Mouse (Mus musculus): ENCODE measurements around the gene Wipf1. TPM values are rescaled to one million over a fixed set of nuclear protein-coding genes. Genes with fewer than 3 reads are reported as not detected.
A peak's percentile ranks its signal among the peaks of the same experiment; 100 is the strongest.

Wipf1 gene
- polyA plus RNA-seq, 1 experiment = 56.6 TPM

DNA sequence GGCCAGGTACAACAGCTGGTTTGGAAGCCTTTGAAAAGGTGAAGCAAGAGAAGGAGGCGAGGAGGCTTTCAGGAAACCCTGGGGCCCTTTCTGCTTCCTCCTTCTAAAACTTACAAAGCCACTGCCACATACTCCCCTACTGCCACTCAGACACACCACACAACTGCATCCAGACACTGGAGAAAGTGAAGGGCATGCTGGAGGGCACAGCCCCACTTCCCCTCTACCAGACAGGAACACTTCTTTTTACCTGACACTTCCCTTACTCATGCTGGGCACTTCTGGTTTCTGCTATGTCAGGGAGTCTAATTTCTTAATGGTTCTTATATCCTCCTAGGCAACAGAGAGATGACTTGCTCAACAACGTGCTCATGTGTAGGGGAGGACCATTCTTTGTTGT, 19.0 kb upstream of the Wipf1 start:
- Histone ChIP-seq H3K4me3 (ENCODE audit: control insufficient read depth, insufficient read depth, low read length) (no peak overlapping the region), H3K27me3 (ENCODE audit: control insufficient read depth, insufficient read depth, low read length) (no peaks in the 10 kb centered on the region), H3K36me3 (ENCODE audit: control insufficient read depth, insufficient read depth, low read length) (no peaks in the 10 kb centered on the region), H3K27ac (ENCODE audit: control insufficient read depth, insufficient read depth, low read length) (no peak overlapping the region), H3K4me1 (replicated peaks; ENCODE audit: control insufficient read depth, insufficient read depth, low read length) (no peaks in the 10 kb centered on the region)
- 15% methylated on average over 2 of the region's 2 CpGs for WGBS
- TF ChIP-seq CTCF (IDR thresholded peaks at IDR 0.05; ENCODE audit: borderline replicate concordance, control insufficient read depth, extremely low read depth, insufficient read depth, low read length, poor library complexity) (no peak), POLR2A (IDR thresholded peaks at IDR 0.05; ENCODE audit: control insufficient read depth, extremely low read depth, insufficient read depth, low read length, poor library complexity) (no peak)
- DNase-seq = no peak

DNA sequence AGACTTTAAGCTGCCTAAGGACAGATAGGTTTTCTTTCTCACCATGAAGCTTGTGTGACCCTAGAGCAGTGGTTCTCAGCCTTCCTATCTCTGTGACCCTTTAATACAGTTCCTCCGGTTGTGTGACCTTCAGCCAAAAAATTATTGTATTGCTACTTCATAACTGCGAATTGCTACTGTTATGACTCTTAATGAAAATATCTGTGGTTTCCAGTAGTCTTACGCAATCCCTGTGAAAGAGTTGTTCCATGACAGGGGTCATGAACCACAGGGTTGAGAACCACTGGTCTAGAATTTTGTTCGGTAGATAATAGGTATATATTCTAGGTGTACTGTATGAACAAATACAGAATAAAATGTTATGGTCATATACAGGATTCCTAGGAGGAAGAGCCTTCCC, 17.7 kb upstream of the Wipf1 start:
- Histone ChIP-seq H3K27me3 (ENCODE audit: control insufficient read depth, insufficient read depth, low read length) (no peaks in the 10 kb centered on the region), H3K36me3 (ENCODE audit: control insufficient read depth, insufficient read depth, low read length) (no peaks in the 10 kb centered on the region), H3K27ac (ENCODE audit: control insufficient read depth, insufficient read depth, low read length) (no peak overlapping the region), H3K4me1 (replicated peaks; ENCODE audit: control insufficient read depth, insufficient read depth, low read length) (no peaks in the 10 kb centered on the region), H3K4me3 (ENCODE audit: control insufficient read depth, insufficient read depth, low read length) (no peak overlapping the region)
- DNase-seq = no peak
- TF ChIP-seq POLR2A (IDR thresholded peaks at IDR 0.05; ENCODE audit: control insufficient read depth, extremely low read depth, insufficient read depth, low read length, poor library complexity) = no peak
- TF ChIP-seq CTCF (IDR thresholded peaks at IDR 0.05; ENCODE audit: borderline replicate concordance, control insufficient read depth, extremely low read depth, insufficient read depth, low read length, poor library complexity) = no peak
- 79% methylated on average over 4 of the region's 4 CpGs for WGBS

DNA sequence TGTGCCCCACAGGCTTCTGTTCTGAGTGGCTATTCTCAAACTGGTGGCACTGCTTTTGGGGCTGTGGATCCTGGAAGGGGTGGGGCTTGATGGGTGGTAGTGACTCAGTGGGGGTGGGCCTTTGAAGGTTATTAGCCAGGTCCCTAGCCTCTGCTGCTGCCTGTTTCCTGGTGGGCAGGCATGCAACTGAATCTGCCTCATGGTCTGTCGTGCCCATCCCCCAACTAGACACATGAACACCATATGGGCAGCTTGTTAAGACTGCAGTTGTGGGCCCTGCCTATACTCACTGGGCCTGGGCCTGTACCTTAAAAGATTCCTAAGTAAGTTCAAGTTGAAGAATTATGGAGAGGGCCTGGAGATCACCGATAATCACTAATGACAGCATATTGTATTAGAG, 16.0 kb upstream of the Wipf1 start:
- DNase-seq = no peak
- Histone ChIP-seq H3K4me3 (ENCODE audit: control insufficient read depth, insufficient read depth, low read length) (no peak overlapping the region), H3K27me3 (ENCODE audit: control insufficient read depth, insufficient read depth, low read length) (no peaks in the 10 kb centered on the region), H3K4me1 (replicated peaks; ENCODE audit: control insufficient read depth, insufficient read depth, low read length) (peaks cover 6% of the 10 kb centered on the region; the same call in 1 of the 2 replicates), H3K27ac (ENCODE audit: control insufficient read depth, insufficient read depth, low read length) (no peak overlapping the region), H3K36me3 (ENCODE audit: control insufficient read depth, insufficient read depth, low read length) (no peaks in the 10 kb centered on the region)
- WGBS = 86% methylated on average over 2 of the region's 2 CpGs
- TF ChIP-seq POLR2A (IDR thresholded peaks at IDR 0.05; ENCODE audit: control insufficient read depth, extremely low read depth, insufficient read depth, low read length, poor library complexity) (no peak), CTCF (IDR thresholded peaks at IDR 0.05; ENCODE audit: borderline replicate concordance, control insufficient read depth, extremely low read depth, insufficient read depth, low read length, poor library complexity) (no peak)

DNA sequence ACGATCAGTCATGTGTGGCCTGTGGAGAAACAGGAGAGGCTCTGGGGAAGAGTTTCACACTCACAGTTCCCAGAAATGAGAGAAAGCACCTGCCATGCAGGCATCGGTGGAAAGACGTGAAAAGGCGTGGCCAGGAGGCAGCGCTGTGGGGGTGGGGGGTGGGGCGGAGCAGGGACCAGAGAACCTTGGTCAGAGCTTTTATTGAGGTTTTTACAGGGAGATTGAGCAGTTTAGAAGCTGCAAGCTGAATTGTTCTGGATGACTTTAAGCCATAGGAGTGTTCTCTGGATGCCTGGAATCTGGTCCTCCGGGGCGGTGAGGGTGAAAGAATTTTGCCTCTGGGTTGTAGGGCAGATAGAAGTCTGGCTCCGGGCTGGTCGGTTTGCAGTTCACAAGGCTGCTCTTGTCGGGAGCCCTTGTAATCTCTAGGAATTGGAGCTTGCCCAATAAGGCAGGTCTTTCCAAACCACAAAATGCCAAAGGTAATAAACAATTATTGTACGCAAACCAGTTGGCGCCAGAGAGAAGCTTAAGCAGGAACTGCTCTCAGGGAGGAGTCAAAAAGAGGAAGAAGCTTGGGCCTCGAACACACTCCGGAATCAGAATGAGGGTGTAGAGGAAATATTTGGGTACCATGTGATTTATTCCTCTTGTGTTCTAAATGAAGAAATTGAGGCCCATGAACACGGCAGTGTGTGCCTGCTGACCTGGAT, 11.1 kb upstream of the Wipf1 start:
- H3K4me1 ChIP-seq (replicated peaks; ENCODE audit: control insufficient read depth, insufficient read depth, low read length) = peaks cover 12% of the 10 kb centered on the region
- peak overlapping the region; percentile 29 for H3K4me3 ChIP-seq (ENCODE audit: control insufficient read depth, insufficient read depth, low read length)
- no peaks in the 10 kb centered on the region for H3K36me3 ChIP-seq (ENCODE audit: control insufficient read depth, insufficient read depth, low read length)
- TF ChIP-seq POLR2A (IDR thresholded peaks at IDR 0.05; ENCODE audit: control insufficient read depth, extremely low read depth, insufficient read depth, low read length, poor library complexity) (no peak), CTCF (IDR thresholded peaks at IDR 0.05; ENCODE audit: borderline replicate concordance, control insufficient read depth, extremely low read depth, insufficient read depth, low read length, poor library complexity) (no peak)
- H3K27ac ChIP-seq (ENCODE audit: control insufficient read depth, insufficient read depth, low read length) = no peak overlapping the region
- WGBS = 4% methylated on average over 16 of the region's 16 CpGs
- DNase-seq = peak; percentile 6
- H3K27me3 ChIP-seq (ENCODE audit: control insufficient read depth, insufficient read depth, low read length) = no peaks in the 10 kb centered on the region

DNA sequence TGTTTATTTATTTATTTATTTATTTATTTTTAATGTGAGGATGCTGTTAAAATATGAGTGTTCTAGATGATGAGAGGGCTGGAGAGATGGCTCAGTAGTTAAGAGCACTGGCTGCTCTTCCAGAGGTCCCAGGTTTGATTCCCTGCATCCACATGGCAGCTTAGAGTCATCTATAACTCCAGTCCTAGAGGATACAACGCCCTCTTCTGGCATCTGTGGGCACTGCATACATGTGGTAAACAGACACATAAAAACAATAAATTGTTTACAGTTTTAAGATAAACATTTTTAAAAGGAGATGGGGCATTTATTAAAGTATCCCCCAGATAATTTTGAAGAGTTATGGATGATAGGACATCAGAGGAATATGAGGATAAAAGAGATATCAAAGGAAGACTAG, 10.2 kb upstream of the Wipf1 start:
- H3K4me1 ChIP-seq (replicated peaks; ENCODE audit: control insufficient read depth, insufficient read depth, low read length) = peaks cover 12% of the 10 kb centered on the region
- no peaks in the 10 kb centered on the region for H3K27me3 ChIP-seq (ENCODE audit: control insufficient read depth, insufficient read depth, low read length)
- no peak overlapping the region for H3K27ac ChIP-seq (ENCODE audit: control insufficient read depth, insufficient read depth, low read length)
- peak; percentile 10 for DNase-seq
- no peaks in the 10 kb centered on the region for H3K36me3 ChIP-seq (ENCODE audit: control insufficient read depth, insufficient read depth, low read length)
- no peak overlapping the region for H3K4me3 ChIP-seq (ENCODE audit: control insufficient read depth, insufficient read depth, low read length)
- WGBS = 31% methylated on average over 1 of the region's 1 CpGs
- TF ChIP-seq CTCF (IDR thresholded peaks at IDR 0.05; ENCODE audit: borderline replicate concordance, control insufficient read depth, extremely low read depth, insufficient read depth, low read length, poor library complexity) (no peak), POLR2A (IDR thresholded peaks at IDR 0.05; ENCODE audit: control insufficient read depth, extremely low read depth, insufficient read depth, low read length, poor library complexity) (no peak)

DNA sequence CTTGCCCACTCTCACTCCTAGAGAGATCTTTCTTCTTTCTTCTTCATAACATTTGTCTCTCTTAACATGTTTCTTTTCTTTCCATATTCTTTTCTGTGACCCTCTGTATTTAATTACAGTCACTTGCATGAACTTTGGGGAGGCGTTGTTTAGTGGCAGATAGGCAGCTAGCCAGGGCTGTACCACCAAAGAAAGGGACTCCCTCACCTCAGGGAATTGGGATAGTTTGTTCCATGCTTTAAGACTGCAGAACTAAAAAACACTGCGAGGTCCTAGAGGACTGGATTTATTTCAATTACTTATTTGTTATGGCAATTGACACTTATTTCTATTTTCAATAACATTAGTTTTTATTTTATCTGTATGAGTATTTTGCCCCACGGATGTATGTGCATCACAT, 9.6 kb upstream of the Wipf1 start:
- Histone ChIP-seq H3K36me3 (ENCODE audit: control insufficient read depth, insufficient read depth, low read length) (no peaks in the 10 kb centered on the region), H3K27me3 (ENCODE audit: control insufficient read depth, insufficient read depth, low read length) (no peaks in the 10 kb centered on the region), H3K4me3 (ENCODE audit: control insufficient read depth, insufficient read depth, low read length) (no peak overlapping the region), H3K4me1 (replicated peaks; ENCODE audit: control insufficient read depth, insufficient read depth, low read length) (peaks cover 12% of the 10 kb centered on the region), H3K27ac (ENCODE audit: control insufficient read depth, insufficient read depth, low read length) (no peak overlapping the region)
- WGBS = 94% methylated on average over 3 of the region's 3 CpGs
- no peak for DNase-seq
- no peak for TF ChIP-seq CTCF (IDR thresholded peaks at IDR 0.05; ENCODE audit: borderline replicate concordance, control insufficient read depth, extremely low read depth, insufficient read depth, low read length, poor library complexity)
- no peak for TF ChIP-seq POLR2A (IDR thresholded peaks at IDR 0.05; ENCODE audit: control insufficient read depth, extremely low read depth, insufficient read depth, low read length, poor library complexity)

DNA sequence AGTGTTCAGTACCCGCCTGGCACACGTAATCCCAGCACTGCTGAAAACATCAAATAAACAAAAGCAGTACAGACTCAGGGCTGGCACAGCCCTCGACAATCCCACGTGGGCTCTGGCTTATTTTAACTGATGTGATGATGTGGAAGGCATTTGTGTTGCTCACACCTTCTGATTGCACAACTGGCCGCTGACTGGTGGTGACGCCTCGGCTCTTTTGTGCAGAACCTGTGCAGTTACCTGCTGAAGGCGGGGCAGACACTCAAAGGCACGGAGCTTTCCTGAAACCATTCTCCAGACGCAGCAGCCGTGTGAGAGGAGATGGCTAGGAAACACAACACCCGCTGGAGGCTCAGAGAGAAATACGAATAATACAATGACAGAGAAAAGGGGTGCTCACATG, 9.1 kb upstream of the Wipf1 start:
- DNase-seq = no peak
- 91% methylated on average over 13 of the region's 13 CpGs for WGBS
- Histone ChIP-seq H3K27ac (ENCODE audit: control insufficient read depth, insufficient read depth, low read length) (no peak overlapping the region), H3K4me1 (replicated peaks; ENCODE audit: control insufficient read depth, insufficient read depth, low read length) (peaks cover 12% of the 10 kb centered on the region), H3K4me3 (ENCODE audit: control insufficient read depth, insufficient read depth, low read length) (no peak overlapping the region), H3K27me3 (ENCODE audit: control insufficient read depth, insufficient read depth, low read length) (no peaks in the 10 kb centered on the region), H3K36me3 (ENCODE audit: control insufficient read depth, insufficient read depth, low read length) (no peaks in the 10 kb centered on the region)
- TF ChIP-seq CTCF (IDR thresholded peaks at IDR 0.05; ENCODE audit: borderline replicate concordance, control insufficient read depth, extremely low read depth, insufficient read depth, low read length, poor library complexity) (no peak), POLR2A (IDR thresholded peaks at IDR 0.05; ENCODE audit: control insufficient read depth, extremely low read depth, insufficient read depth, low read length, poor library complexity) (no peak)
